Mouse (Mus musculus) embryonic stem cell, embryonic (primary cell): ENCODE results near the gene Itgam.

Source experiments
- CTCF ChIA-PET, 4 experiments: fragments of 300-600 bp in 2 of 4; fragments of 350-600 bp in 2 of 4; sonication (Branson Sonifier 250); formaldehyde crosslinking; loops; one replicate each; lab custom pipeline; 2022; ENCODE audit warnings: inconsistent platforms in 2 of 4; lab: Charles Lee
- POLR2A ChIA-PET, 4 experiments: fragments of 300-600 bp in 2 of 4; fragments of 350-600 bp in 2 of 4; sonication (Branson Sonifier 250); formaldehyde crosslinking; loops; one replicate each; lab custom pipeline; 2022; ENCODE audit warnings: antibody characterized with exemption in 4 of 4, inconsistent platforms in 1 of 4; lab: Charles Lee

Itgam gene

GRCm38 (mm10) chr7:128045640-128046039 lies 16.8 kb upstream of the Itgam start:
- CTCF ChIA-PET, result no interaction called here
- POLR2A ChIA-PET, result interaction anchor here in 2 of 4 experiments (1.0 to 1.2 kb wide), 2 partner anchors 14 to 105 kb away, joined by 3 read pairs; no protein-coding TSS in a partner anchor

- CTCF ChIA-PET, result no interaction called here
- POLR2A ChIA-PET, result interaction anchor here in 1 of 4 experiments (0.6 kb wide), 1 partner anchor 376 kb away, joined by 3 read pairs; no protein-coding TSS in a partner anchor
Observed at GRCm38 (mm10) chr7:128048819-128049218, 13.6 kb upstream of the Itgam start.

GRCm38 (mm10) chr7:128049254-128049653 lies 13.2 kb upstream of the Itgam start:
- ChIA-PET CTCF (interaction anchor here in 1 of 4 experiments (0.7 kb wide), 1 partner anchor 676 kb away, joined by 3 read pairs; no protein-coding TSS in a partner anchor), POLR2A (interaction anchor here in 2 of 4 experiments (0.6 kb wide), 2 partner anchors 376 to 469 kb away, joined by 3 to 4 read pairs; no protein-coding TSS in a partner anchor)

- ChIA-PET CTCF (interaction anchor here in 1 of 4 experiments (1.1 kb wide), 1 partner anchor 46 kb away, joined by 3 read pairs; no protein-coding TSS in a partner anchor), POLR2A (interaction anchor here in 3 of 4 experiments (0.6 to 2.1 kb wide), 5 partner anchors 14 to 40 kb away, joined by 3 to 6 read pairs (median 4); no protein-coding TSS in a partner anchor)
Observed at GRCm38 (mm10) chr7:128050739-128051138, 11.7 kb upstream of the Itgam start.

DNA sequence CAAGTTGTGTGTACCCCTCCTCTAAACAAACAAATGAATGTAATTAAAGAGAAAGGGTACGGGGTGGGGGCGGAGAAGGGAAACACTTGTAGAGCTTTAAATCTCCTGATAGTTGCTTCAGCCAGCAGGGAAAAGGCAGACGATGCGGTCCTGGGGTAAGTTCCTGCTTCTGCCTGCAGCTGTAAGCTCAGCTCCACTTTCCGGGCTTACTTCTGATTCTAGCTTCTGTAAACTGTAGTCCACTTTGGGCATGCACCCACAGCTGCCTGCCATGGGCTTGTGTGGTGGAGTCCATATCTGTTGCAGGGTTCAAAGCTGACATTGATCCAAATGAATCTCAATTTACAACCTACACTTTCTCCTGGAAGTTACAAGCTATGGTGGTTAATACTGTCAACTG lies 9.4 kb upstream of the Itgam start:
- CTCF ChIA-PET, result interaction anchor here in 1 of 4 experiments (0.6 kb wide), 1 partner anchor 16 kb away, joined by 3 read pairs; no protein-coding TSS in a partner anchor
- POLR2A ChIA-PET, result interaction anchor here in 1 of 4 experiments (1.0 to 1.3 kb wide), 3 partner anchors 8 to 21 kb away, joined by 3 read pairs; no protein-coding TSS in a partner anchor

DNA sequence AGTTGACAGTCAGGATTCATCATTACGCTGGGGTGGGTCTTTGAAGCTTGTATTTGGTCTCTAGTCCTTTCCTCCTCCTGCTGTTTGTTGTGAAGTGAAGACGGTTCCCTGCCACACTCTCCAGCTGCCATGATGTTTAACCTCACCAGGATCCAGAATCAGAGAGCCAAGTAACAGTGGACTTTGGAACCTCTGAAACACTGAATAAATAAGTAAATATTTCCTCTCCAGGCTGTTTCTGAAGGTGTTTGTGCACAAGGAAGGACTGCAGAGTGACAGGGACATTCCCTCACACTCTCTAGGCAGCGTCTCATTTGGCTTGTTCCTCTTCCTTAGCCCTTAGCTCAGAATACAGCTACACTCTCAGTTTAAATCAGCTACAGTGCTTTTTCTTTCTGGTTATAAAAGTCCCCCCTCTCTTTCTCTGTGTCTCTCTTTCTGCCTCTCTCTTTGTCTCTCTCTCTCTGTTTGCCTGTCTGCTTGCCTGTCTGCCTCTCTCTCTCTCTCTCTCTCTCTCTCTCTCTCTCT lies 5.5 kb upstream of the Itgam start:
- ChIA-PET POLR2A (no interaction called here), CTCF (interaction anchor here in 1 of 4 experiments (0.7 kb wide), 1 partner anchor 135 kb away, joined by 5 read pairs; no protein-coding TSS in a partner anchor)

DNA sequence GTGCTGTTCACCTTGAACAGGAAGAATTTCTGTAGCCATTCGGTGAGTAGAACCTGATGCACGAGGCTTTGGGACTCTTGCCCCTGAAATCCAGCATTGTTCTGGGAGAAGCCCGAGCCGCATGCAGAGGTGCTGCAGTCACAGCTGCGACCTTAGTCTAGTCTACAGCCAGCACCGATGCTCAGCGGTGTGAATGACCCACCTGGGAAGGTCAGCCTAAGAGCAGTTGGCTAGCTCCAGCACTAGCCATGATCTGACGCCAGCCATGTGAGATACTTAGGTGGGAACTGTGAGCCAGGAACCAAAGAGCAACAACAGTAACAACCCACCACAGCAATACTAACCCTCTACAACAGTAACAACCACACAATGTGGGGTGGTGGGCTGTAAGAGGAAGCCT lies 4.6 kb upstream of the Itgam start:
- CTCF ChIA-PET, result interaction anchor here in 2 of 4 experiments (0.5 to 0.6 kb wide), 3 partner anchors 139 to 369 kb away, joined by 3 to 5 read pairs (median 4); no protein-coding TSS in a partner anchor
- POLR2A ChIA-PET, result interaction anchor here in 3 of 4 experiments (0.5 to 0.8 kb wide), 4 partner anchors 8 to 587 kb away, joined by 3 to 4 read pairs (median 3); no protein-coding TSS in a partner anchor

- ChIA-PET POLR2A (interaction anchor here in 1 of 4 experiments (0.6 to 2.5 kb wide), 3 partner anchors 27 to 121 kb away, joined by 3 to 8 read pairs (median 3); no protein-coding TSS in a partner anchor), CTCF (interaction anchor here in 2 of 4 experiments (0.5 to 0.6 kb wide), 3 partner anchors 140 to 369 kb away, joined by 3 to 5 read pairs (median 4); no protein-coding TSS in a partner anchor)
Observed at GRCm38 (mm10) chr7:128058576-128058975, 3.9 kb upstream of the Itgam start.

DNA sequence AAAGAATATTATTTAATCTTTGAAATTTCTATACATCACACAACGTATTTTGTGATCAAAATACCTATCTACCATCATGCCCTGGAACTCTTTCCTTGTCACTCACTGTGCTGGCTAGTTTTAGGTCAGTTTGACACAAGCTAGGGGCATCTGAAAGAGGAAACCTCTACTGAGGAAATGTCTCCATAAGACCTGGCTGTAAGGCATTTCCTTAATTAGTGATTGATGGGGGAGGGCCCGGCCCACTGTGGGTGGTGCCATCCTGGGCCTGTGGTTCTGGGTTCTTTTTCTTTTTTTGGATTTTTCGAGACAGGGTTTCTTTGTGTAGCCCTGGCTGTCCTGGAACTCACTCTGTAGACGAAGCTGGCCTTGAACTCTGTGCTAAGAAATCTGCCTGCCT lies 3.3 kb upstream of the Itgam start:
- CTCF ChIA-PET, result no interaction called here
- POLR2A ChIA-PET, result interaction anchor here in 1 of 4 experiments (0.9 to 2.5 kb wide), 2 partner anchors 27 to 49 kb away, joined by 3 to 8 read pairs; no protein-coding TSS in a partner anchor

DNA sequence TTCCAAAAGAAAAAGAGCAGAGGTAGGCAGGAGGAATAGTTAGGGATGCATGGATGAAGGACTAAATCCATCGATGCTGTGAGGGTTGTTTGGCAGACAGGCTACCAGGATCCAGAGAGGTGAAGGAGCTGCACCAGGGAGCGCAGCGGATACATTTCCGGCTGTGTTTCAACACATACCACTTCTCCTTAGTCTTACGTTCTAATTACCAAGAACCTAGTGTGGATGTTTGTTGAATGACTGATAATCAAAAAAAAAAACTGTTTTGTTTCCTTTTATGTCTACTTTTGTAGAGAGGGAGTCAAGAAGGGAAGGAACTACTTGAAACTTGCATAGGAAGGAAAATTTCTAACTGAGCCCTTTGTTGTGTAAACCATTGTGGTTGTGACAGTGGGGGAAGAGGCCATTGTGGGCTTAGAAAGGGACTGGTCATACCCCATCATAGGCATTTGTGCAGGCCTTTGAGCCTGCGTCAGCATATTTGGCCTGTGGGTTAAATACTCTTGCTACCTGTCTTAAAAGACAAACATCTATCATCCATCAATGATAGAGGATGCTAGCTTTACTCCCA lies 856 bp downstream of the Itgam start:
- CTCF ChIA-PET, result no interaction called here
- POLR2A ChIA-PET, result interaction anchor here in 3 of 4 experiments (0.6 to 1.7 kb wide), 5 partner anchors 9 to 70 kb away, joined by 3 to 4 read pairs (median 4); partner anchors contain the start of gene Pycard (in 1 of the 3)

- ChIA-PET POLR2A (interaction anchor here in 2 of 4 experiments (0.6 to 1.3 kb wide), 3 partner anchors 13 to 56 kb away, joined by 3 to 4 read pairs (median 3); no protein-coding TSS in a partner anchor), CTCF (interaction anchor here in 1 of 4 experiments (1.1 kb wide), 1 partner anchor 55 kb away, joined by 3 read pairs; no protein-coding TSS in a partner anchor)
Observed at GRCm38 (mm10) chr7:128065547-128065946, 3.1 kb downstream of the Itgam start.

DNA sequence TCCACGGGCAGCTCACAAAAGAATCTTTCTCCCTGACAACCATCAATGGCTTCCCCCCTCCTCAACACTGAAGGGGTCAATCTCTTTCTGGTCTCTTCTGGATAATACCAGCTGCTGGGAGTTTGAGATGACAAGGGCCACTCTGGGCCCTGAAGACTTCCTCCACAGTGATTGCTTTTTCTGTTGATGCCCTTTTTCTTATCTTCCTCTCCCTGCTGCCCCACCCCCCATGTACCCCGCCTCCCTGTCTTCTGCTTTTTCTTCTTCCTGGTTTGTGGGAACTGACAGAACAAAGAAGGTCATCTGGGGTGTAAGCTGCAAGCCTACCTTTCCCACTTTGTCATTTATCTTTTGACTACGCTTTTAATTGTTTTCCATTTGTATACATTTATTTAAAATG lies 5.4 kb downstream of the Itgam start:
- ChIA-PET CTCF (no interaction called here), POLR2A (interaction anchor here in 1 of 4 experiments (0.6 kb wide), 1 partner anchor 96 kb away, joined by 3 read pairs; no protein-coding TSS in a partner anchor)

GRCm38 (mm10) chr7:128069844-128070243 lies 7.4 kb downstream of the Itgam start:
- POLR2A ChIA-PET, result interaction anchor here (0.5 to 1.2 kb wide), 8 partner anchors 8 to 311 kb away, joined by 3 to 5 read pairs (median 4); partner anchors contain the start of gene Fus (in 1 of the 4)
- CTCF ChIA-PET, result interaction anchor here in 3 of 4 experiments (0.6 to 1.7 kb wide), 5 partner anchors 17 to 952 kb away, joined by 3 to 9 read pairs (median 5); partner anchors contain the start of gene Hsd3b7 (in 1 of the 3)

DNA sequence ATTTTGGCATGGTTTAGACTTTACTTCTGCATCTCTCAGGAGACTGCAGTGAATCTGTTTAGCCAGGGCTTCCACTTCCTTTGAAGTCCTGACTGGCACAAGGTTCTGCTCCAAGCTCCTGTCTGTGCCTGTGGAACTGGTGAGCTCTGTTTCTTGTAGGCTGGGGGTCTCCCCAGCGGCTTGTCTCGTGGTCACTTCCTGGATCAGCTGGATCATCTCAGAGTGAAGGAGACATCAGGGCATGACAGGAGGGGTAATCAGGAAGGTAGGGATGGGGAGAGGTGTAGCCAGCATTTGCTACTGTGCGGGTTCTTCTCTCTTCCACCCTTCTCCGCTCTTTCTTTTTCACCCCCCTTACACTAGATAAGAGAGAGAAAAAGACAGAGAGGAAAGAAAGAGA lies 9.4 kb downstream of the Itgam start:
- CTCF ChIA-PET, result interaction anchor here in 1 of 4 experiments (0.6 kb wide), 1 partner anchor 27 kb away, joined by 7 read pairs; no protein-coding TSS in a partner anchor

DNA sequence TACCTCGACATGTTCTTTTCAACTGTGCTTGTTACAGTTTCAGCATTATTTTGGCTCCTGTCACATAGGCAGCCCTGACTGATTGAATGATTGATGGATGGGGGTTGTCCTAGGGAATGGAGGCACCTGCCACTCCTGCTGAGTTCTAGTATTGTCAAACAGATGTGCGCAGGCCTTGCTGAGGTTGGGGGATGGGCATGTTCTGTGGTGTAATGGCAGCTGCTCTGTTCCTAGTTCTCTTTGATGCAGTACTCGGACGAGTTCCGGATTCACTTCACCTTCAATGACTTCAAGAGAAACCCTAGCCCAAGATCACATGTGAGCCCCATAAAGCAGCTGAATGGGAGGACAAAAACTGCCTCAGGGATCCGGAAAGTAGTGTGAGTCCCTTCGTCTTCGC lies 17.6 kb downstream of the Itgam start:
- CTCF ChIA-PET, result no interaction called here
- POLR2A ChIA-PET, result interaction anchor here in 3 of 4 experiments (0.6 to 2.3 kb wide), 7 partner anchors 14 to 382 kb away, joined by 3 to 11 read pairs (median 4); partner anchors contain the start of genes Gm49368 (in 1 of the 3), Itgam (in 1 of the 3), Tial1 (in 1 of the 3) and Trim72 (in 1 of the 3)

More for the DNA sequence above, 9.4 kb downstream of the Itgam start:
- POLR2A ChIA-PET, result no interaction called here

GRCm38 (mm10) chr7:128089141-128089540 lies 26.7 kb downstream of the Itgam start:
- CTCF ChIA-PET, result no interaction called here
- POLR2A ChIA-PET, result no interaction called here

DNA sequence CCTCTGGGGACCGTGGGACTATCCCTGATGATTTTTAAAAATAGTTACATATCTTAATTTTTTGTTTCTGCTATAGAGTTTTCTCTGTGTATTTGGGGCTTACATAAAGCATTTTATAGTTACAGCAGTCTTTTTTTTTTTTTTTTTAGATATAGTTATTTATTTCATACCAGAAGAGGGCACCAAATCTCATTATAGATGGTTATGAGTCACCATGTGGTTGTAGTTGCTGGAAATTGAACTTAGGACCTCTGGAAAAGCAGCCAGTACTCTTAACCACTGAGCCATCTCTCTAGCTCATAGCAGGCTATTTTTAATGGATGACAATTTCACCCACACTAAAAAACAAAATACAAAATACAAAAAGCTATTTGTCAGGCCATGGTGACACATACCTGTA lies 35.7 kb downstream of the Itgam start:
- CTCF ChIA-PET, result interaction anchor here in 1 of 4 experiments (0.7 kb wide), 1 partner anchor 26 kb away, joined by 7 read pairs; no protein-coding TSS in a partner anchor
- POLR2A ChIA-PET, result interaction anchor here in 1 of 4 experiments (0.6 to 0.7 kb wide), 2 partner anchors 38 to 82 kb away, joined by 3 to 5 read pairs; no protein-coding TSS in a partner anchor

DNA sequence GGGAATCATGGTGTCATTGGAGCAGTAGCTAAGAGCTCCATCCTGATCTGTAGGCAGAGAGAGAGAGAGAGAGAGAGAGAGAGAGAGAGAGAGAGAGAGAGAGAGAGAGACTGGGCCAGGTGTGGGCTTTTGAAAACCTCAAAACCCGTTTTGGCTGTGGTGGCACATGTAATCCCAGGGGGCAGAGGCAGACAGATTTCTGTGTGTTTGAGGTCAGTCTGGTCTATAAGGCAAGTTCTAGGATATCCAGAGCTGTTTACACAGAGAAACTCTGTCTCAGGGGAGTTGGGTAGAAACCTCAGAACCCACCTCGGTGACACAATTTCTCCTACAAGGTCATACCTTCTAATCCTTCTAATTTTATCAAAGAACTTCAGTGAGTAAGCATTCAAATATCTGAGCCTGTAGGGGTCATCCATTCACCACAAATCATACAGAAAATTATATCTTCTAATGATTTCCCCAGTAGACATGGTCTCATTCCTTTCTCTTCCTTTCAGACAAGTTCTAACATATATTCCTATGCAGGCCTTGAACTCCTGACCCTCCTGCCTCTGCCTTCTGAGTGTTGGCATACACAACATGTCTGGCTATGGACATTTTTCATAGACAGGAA lies 38.4 kb downstream of the Itgam start:
- ChIA-PET CTCF (no interaction called here), POLR2A (interaction anchor here in 1 of 4 experiments (0.7 kb wide), 1 partner anchor 111 kb away, joined by 3 read pairs; no protein-coding TSS in a partner anchor)
